Mouse (Mus musculus) lung, postnatal 0 days (tissue): ENCODE measurements around the gene 4930519G04Rik.

ENCODE experiments used
- CTCF ChIP-seq: IDR thresholded peaks from 2 replicates; pipeline ENCODE4 v1.5.1; 2016; ENCODE audit warnings: antibody characterized with exemption, mild to moderate bottlenecking
- EP300 ChIP-seq: IDR thresholded peaks from 2 replicates; pipeline ENCODE4 v1.6.1; 2016; ENCODE audit warnings: antibody characterized with exemption, mild to moderate bottlenecking, control low read depth

DNA sequence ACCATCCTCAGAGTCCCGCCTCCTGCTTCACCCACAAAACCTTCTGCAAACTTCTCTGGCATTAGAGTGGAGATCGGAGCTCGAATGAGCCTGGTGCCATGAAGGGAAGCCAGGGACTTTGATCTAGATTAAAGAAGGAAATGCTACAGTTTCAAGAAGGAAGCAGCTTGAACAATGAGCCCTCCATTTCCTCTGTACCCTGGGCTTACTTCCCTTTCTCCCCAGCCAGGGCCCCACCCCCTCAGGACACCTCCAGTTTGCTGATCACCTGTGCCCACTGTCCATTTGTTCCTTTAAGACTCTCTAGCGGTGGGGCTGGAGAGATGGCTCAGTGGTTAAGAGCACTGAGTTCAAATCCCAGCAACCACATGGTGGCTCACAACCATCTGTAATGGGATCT lies 63.3 kb downstream of the 4930519G04Rik start:
- TF ChIP-seq CTCF (no peak), EP300 (no peak)
